Mouse (Mus musculus) cerebral cortex, adult 2 months (tissue): ENCODE results near the gene Fndc5.

ENCODE experiments used
- WGBS: fragments of 180-500 bp; shearing (Covaris S2); methylation state at CpG from one replicate; pipeline ENCODE4 v1.1.7; 2018; 5-methylcytosine and 5-hydroxymethylcytosine counted together

Gene Fndc5

GRCm38 (mm10) chr4:129146392-129146791, 9.6 kb downstream of the Fndc5 start:
- 25% methylated on average over 2 of the region's 2 CpGs for WGBS

GRCm38 (mm10) chr4:129147552-129148103, 10.8 kb downstream of the Fndc5 start:
- WGBS: 63% methylated on average over 13 of the region's 13 CpGs

GRCm38 (mm10) chr4:129149321-129149720, 12.5 kb downstream of the Fndc5 start:
- WGBS: 29% methylated on average over 1 of the region's 1 CpGs

GRCm38 (mm10) chr4:129151276-129151811, 14.5 kb downstream of the Fndc5 start:
- 92% methylated on average over 4 of the region's 4 CpGs for WGBS

- WGBS: 94% methylated on average over 5 of the region's 5 CpGs
Observed at GRCm38 (mm10) chr4:129157541-129157940, 20.7 kb downstream of the Fndc5 start.

- WGBS: 55% methylated on average over 3 of the region's 3 CpGs
Observed at GRCm38 (mm10) chr4:129158549-129158948, 21.8 kb downstream of the Fndc5 start.

- WGBS: 100% methylated on average over 1 of the region's 1 CpGs
Observed at GRCm38 (mm10) chr4:129161076-129161475, 24.3 kb downstream of the Fndc5 start.

- WGBS: 79% methylated on average over 4 of the region's 4 CpGs
Observed at GRCm38 (mm10) chr4:129161581-129162255, 24.9 kb downstream of the Fndc5 start.

- 73% methylated on average over 1 of the region's 1 CpGs for WGBS
Observed at GRCm38 (mm10) chr4:129172529-129172928, 35.7 kb downstream of the Fndc5 start.

GRCm38 (mm10) chr4:129179560-129179959, 42.8 kb downstream of the Fndc5 start:
- 29% methylated on average over 1 of the region's 1 CpGs for WGBS

GRCm38 (mm10) chr4:129188041-129188659, 51.4 kb downstream of the Fndc5 start:
- 26% methylated on average over 5 of the region's 5 CpGs for WGBS

- under 1% methylated on average over 70 of the region's 74 CpGs for WGBS
Observed at GRCm38 (mm10) chr4:129188803-129189541, 52.2 kb downstream of the Fndc5 start.

- under 1% methylated on average over 57 of the region's 58 CpGs for WGBS
Observed at GRCm38 (mm10) chr4:129189542-129190519, 53.0 kb downstream of the Fndc5 start, which contains the start of the genes S100pbp and Yars. Gene S100pbp (minus strand): TSS chr4:129189727. Gene Yars (plus strand): TSS chr4:129189760.

GRCm38 (mm10) chr4:129190538-129190937, 53.7 kb downstream of the Fndc5 start:
- WGBS: under 1% methylated on average over 12 of the region's 12 CpGs

- WGBS: 77% methylated on average over 5 of the region's 5 CpGs
Observed at GRCm38 (mm10) chr4:129191691-129192090, 54.9 kb downstream of the Fndc5 start.
